Mouse (Mus musculus) kidney, adult 10 weeks (tissue): ENCODE data around the gene Rbm28. TPM values are rescaled to one million over a fixed set of nuclear protein-coding genes. Genes with fewer than 3 reads are reported as not detected.

Experiments
- polyA plus RNA-seq: library from polyadenylated mRNA; stranded (reverse); fragments of 350-450 nt; fragmentation: Illumina TruSeq; extraction: RNeasy Lipid Tissue Mini Kit (QIAGEN cat#74804); gene quantifications from one replicate; pipeline ENCODE4 v1.2.3, GENCODE M21; 2014; ENCODE audit warnings: low read depth, low replicate concordance

Rbm28 gene
- polyA plus RNA-seq: 28.4 TPM

GRCm38 (mm10) chr6:29164314-29165244 lies at the start of gene Rbm28:
TSS of gene Rbm28 (minus strand) at chr6:29165006.

GRCm38 (mm10) chr6:29178888-29179658 lies 14.3 kb upstream of the Rbm28 start, which contains the start of gene Prrt4:
TSS of gene Prrt4 (minus strand) at chr6:29179584.

Other genes with a start within 250 kb of the Rbm28 start
- gene Lep, start 104.8 kb downstream of the Rbm28 start, polyA plus RNA-seq: not detected
- not detected for gene Prrt4, start 14.6 kb upstream of the Rbm28 start, polyA plus RNA-seq
- 2.3 TPM for gene Impdh1, start 51.4 kb upstream of the Rbm28 start, polyA plus RNA-seq
- 3.1 TPM for gene Hilpda, start 107.5 kb upstream of the Rbm28 start, polyA plus RNA-seq
- gene Fam71f2, start 114.6 kb upstream of the Rbm28 start, polyA plus RNA-seq: not detected
- gene Fam71f1, start 154.1 kb upstream of the Rbm28 start, polyA plus RNA-seq: not detected
- 197 TPM for gene Calu, start 183.1 kb upstream of the Rbm28 start, polyA plus RNA-seq
- gene Opn1sw, start 223.5 kb upstream of the Rbm28 start, polyA plus RNA-seq: not detected
- gene Ccdc136, start 231.3 kb upstream of the Rbm28 start, polyA plus RNA-seq: 0.24 TPM